Mouse (Mus musculus) intestine, postnatal 0 days (tissue): ENCODE data around the gene Rnaset2a. TPM values are rescaled to one million over a fixed set of nuclear protein-coding genes. Genes with fewer than 3 reads are reported as not detected.
"Not testable (repeated sequence)": the region's sequence is repeated elsewhere in the genome, so short reads cannot be mapped to it uniquely, and the experiment has no call there.

Experiments
- ATAC-seq: fragments of 200-750 bp; cut with Nextera tagmentation; 2 replicates; pipeline ENCODE4 v1.8.0; 2017; ENCODE audit warnings: mild to moderate bottlenecking, moderate TSS enrichment, moderate library complexity
- H3K27ac ChIP-seq: fragments of 300-500 bp; sonication (generic); 2 replicates; pipeline ENCODE4 v1.5.1; 2014; ENCODE audit warnings: mild to moderate bottlenecking, low read depth, low read length, moderate library complexity
- H3K27me3 ChIP-seq: fragments of 300-500 bp; sonication (generic); replicated peaks from 2 replicates; pipeline ENCODE4 v1.6.1; 2014; ENCODE audit warnings: low read length, mixed read lengths; ENCODE audit not compliant: control insufficient read depth, insufficient read depth
- H3K36me3 ChIP-seq: fragments of 300-500 bp; sonication (generic); 2 replicates; pipeline ENCODE4 v1.6.1; 2014; ENCODE audit warnings: mild to moderate bottlenecking, moderate library complexity; ENCODE audit not compliant: control insufficient read depth, insufficient read depth
- H3K4me1 ChIP-seq: fragments of 300-500 bp; sonication (generic); replicated peaks from 2 replicates; pipeline ENCODE4 v1.6.1; 2014; ENCODE audit warnings: antibody characterized with exemption, low read length, mixed read lengths; ENCODE audit not compliant: control insufficient read depth, insufficient read depth
- H3K4me2 ChIP-seq: fragments of 300-500 bp; sonication (generic); replicated peaks from 2 replicates; pipeline ENCODE4 v1.6.1; 2014; ENCODE audit warnings: low read depth, mild to moderate bottlenecking, moderate library complexity
- H3K4me3 ChIP-seq: fragments of 300-500 bp; sonication (generic); 2 replicates; pipeline ENCODE4 v1.5.1; 2014; ENCODE audit warnings: low read depth, low read length
- H3K9ac ChIP-seq: fragments of 300-500 bp; sonication (generic); 2 replicates; pipeline ENCODE4 v1.6.1; 2014; ENCODE audit warnings: mild to moderate bottlenecking, low read depth, low read length
- H3K9me3 ChIP-seq: fragments of 300-500 bp; sonication (generic); 2 replicates; pipeline ENCODE4 v1.6.1; 2016; ENCODE audit warnings: mixed run types; ENCODE audit not compliant: control insufficient read depth
- WGBS: fragments of 180-500 bp; shearing (Covaris S2); extraction: QIAGEN DNeasy Blood & Tissue Kit; methylation state at CpG from one replicate; pipeline ENCODE4 v1.1.7; 2014; 5-methylcytosine and 5-hydroxymethylcytosine counted together
- polyA plus RNA-seq: library from polyadenylated mRNA; unstranded; fragments of >200 nt; fragmentation: Nextera tagmentation; extraction: Ambion mirVana; gene quantifications from 2 replicates; pipeline ENCODE4 v1.2.1, GENCODE M21; 2015

The Rnaset2a gene
- polyA plus RNA-seq, 1 experiment from 2014 or later, result 49.5 TPM

DNA sequence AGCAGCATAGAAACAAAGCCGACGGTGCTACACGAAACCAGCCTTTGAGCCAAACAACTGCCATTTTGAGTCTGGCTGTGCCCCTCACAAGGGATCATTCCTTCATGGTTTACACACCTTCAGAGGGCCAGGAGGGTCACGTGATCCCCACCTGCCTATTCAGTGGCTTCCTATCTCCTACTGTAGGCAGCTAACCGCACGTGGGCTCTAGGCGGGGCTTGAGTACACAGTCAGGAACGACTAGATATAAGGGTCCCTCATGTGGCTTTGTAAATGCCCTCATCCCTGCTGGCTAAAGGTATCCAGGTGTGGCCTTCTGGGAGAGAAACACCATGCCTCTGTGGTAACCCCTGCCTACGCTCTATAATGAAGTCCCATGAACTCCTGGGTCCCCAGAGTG is 18.3 kb downstream of the Rnaset2a start:
- H3K4me2 ChIP-seq, ATAC-seq, H3K9me3 ChIP-seq, H3K9ac ChIP-seq, H3K27ac ChIP-seq, H3K4me3 ChIP-seq, H3K36me3 ChIP-seq, H3K27me3 ChIP-seq, H3K4me1 ChIP-seq: not testable (repeated sequence)
- 66% methylated on average over 9 of the region's 9 CpGs for WGBS

DNA sequence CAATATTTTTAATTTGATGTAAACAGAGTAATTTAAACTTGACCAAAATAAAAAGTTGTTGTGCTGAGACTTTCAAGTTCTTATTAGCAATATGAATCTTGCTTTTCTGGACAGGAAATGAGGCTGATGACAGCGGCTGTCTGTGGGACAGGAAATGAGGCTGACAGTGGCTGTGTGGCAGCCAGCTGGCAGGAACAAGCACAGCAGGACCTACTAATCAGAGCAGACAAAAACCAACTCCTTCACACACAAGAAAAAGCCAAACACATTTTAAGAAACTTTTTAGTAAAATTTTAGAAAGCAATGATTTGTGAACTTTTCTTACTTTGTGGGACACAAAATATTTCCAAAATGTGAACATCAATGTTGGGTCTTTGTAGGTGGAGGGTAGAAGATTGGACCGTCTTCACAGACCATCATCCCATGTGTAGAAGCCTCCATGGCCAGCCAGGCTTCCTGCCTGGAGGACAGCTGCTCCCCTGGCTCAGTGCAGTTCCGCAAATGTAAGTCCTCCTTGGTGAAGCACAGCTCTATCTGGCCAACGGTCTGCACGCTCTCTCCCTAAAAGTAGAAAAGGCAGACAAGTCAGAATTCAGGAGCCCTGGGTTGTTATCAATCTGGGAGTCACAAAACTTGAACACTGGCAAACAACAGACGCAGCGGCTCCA is 19.4 kb downstream of the Rnaset2a start:
- not testable (repeated sequence) for ATAC-seq

DNA sequence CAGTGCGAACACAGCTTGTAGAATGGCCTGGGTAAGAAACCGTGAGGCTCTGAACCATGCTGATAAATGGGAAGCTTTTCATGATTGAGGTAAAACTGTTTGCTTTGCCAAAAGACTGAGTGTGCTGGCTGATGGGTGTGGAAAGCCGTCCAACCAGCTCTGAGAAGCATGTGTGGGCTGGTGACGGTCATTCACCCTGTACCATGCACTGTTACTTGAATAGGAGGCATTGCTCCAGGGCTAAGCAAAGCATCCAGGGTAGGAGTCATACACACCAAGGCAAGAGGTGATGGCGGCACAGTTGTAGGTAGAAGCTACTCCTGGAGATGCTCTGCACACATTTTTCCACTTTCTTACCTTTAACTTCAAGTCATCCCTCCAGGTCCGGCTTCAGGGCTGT is 23.3 kb downstream of the Rnaset2a start:
- H3K27ac ChIP-seq, ATAC-seq, H3K9ac ChIP-seq, H3K4me1 ChIP-seq, H3K4me3 ChIP-seq, H3K36me3 ChIP-seq, H3K27me3 ChIP-seq, H3K9me3 ChIP-seq, H3K4me2 ChIP-seq: not testable (repeated sequence)
- WGBS, result 95% methylated on average over 3 of the region's 6 CpGs

More for the DNA sequence above, 19.4 kb downstream of the Rnaset2a start:
- not testable (repeated sequence) for H3K4me3 ChIP-seq, H3K4me2 ChIP-seq, H3K36me3 ChIP-seq, H3K9ac ChIP-seq, H3K4me1 ChIP-seq, H3K27me3 ChIP-seq, H3K9me3 ChIP-seq, H3K27ac ChIP-seq
- WGBS, result no CpG with 5 or more reads among the region's 7 CpGs

- H3K27ac ChIP-seq, H3K4me1 ChIP-seq, H3K9me3 ChIP-seq, ATAC-seq, H3K4me2 ChIP-seq, H3K9ac ChIP-seq, H3K36me3 ChIP-seq, H3K27me3 ChIP-seq, H3K4me3 ChIP-seq: not testable (repeated sequence)
- WGBS, result no CpG with 5 or more reads among the region's 3 CpGs
Observed at GRCm38 (mm10) chr17:8122974-8123373, 24.9 kb downstream of the Rnaset2a start.

GRCm38 (mm10) chr17:8116928-8117327 is 31.0 kb downstream of the Rnaset2a start:
- H3K4me1 ChIP-seq, H3K27ac ChIP-seq, H3K36me3 ChIP-seq, ATAC-seq, H3K9ac ChIP-seq, H3K4me2 ChIP-seq, H3K27me3 ChIP-seq, H3K9me3 ChIP-seq, H3K4me3 ChIP-seq: not testable (repeated sequence)
- no CpG with 5 or more reads among the region's 6 CpGs for WGBS

- H3K27ac ChIP-seq, H3K27me3 ChIP-seq, H3K36me3 ChIP-seq, H3K4me1 ChIP-seq, H3K4me3 ChIP-seq, H3K9me3 ChIP-seq, H3K4me2 ChIP-seq, H3K9ac ChIP-seq, ATAC-seq: not testable (repeated sequence)
- 70% methylated on average over 6 of the region's 11 CpGs for WGBS
Observed at GRCm38 (mm10) chr17:8116378-8116777, 31.5 kb downstream of the Rnaset2a start.

GRCm38 (mm10) chr17:8112199-8112598 is 35.7 kb downstream of the Rnaset2a start:
- H3K4me1 ChIP-seq, H3K27me3 ChIP-seq, H3K27ac ChIP-seq, H3K4me2 ChIP-seq, H3K4me3 ChIP-seq, H3K9ac ChIP-seq, H3K36me3 ChIP-seq, ATAC-seq, H3K9me3 ChIP-seq: not testable (repeated sequence)
- WGBS, result no CpG with 5 or more reads among the region's 1 CpGs

DNA sequence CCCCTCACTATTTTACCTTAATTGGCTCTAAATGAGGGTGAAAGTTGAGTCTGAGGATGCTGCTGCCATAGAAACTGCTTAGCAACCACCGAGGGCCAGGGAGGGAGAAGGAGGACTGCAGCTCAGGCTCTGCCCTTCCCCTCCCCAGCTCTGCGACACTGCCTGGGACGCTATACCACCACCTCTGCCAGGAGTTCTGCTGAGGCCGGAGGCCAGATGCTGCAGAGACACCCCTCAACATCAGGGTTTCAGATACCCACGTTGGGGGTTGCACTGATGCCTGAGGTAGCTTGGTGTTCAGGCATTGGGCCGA is 46.6 kb downstream of the Rnaset2a start:
- not testable (repeated sequence) for H3K4me3 ChIP-seq, ATAC-seq, H3K4me2 ChIP-seq, H3K27ac ChIP-seq, H3K27me3 ChIP-seq, H3K4me1 ChIP-seq, H3K9ac ChIP-seq, H3K36me3 ChIP-seq, H3K9me3 ChIP-seq
- WGBS, result 55% methylated on average over 2 of the region's 6 CpGs

DNA sequence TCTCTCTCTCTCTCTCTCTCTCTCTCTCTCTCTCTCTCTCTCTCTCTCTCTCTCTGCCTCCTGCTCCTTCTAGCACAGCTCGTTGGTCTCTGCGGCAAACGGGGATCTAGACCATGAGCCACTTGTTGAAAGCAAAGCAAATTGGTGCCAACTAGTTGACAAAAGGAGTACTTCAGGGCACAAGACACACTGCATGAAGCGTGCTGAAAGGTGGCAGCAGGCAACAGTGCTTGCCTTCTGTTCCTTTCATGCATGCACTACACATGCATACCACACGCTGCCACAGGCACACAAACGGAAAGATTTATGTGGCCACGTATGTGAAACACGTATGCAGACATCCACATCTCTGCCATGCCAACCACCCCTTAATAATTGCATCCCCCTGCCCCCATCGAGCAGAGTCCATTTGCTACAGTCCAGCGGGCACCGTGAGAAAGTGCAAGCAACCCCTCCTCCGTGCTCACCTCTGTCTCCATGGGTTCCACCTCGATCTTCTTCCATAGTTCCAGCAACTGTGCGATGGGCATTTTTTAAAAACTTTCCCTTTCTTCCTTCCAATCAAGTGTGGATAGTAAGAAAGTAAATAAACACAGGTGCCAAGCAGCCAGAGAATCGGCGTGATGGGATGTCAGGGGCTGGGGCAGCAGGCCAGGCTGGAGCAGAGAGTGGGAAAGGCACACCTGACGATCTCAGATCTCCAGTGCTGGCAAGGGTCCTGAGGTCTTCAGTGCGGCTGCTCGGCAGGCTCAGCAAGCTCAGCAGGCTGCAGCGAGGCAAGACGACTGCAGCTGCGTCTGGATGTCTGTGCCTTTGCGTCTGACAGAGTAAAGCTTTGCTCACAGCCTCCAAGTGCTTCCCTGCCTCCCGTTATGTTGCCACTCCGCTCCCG is 47.2 kb downstream of the Rnaset2a start:
- H3K9ac ChIP-seq, H3K36me3 ChIP-seq, H3K4me2 ChIP-seq, ATAC-seq, H3K27me3 ChIP-seq, H3K27ac ChIP-seq, H3K4me1 ChIP-seq, H3K4me3 ChIP-seq, H3K9me3 ChIP-seq: not testable (repeated sequence)
- 60% methylated on average over 6 of the region's 26 CpGs for WGBS
